Mouse (Mus musculus) left cerebral cortex, adult 8-10 months (tissue): ENCODE data around the gene Hist1h1t. TPM values are rescaled to one million over a fixed set of nuclear protein-coding genes. Genes with fewer than 3 reads are reported as not detected.
"Not testable (repeated sequence)": the region's sequence is repeated elsewhere in the genome, so short reads cannot be mapped to it uniquely, and the experiment has no call there.

Source experiments
- DNase-seq, 2 experiments: peaks; one replicate each; pipeline ENCODE4 v3.0.0; 2022; ENCODE audit warnings: low spot score in 2 of 2
- total RNA-seq, 4 experiments: library from RNA; stranded (reverse); gene quantifications; 2 replicates each; pipeline ENCODE4 v1.2.4; 2022

Gene Hist1h1t
- total RNA-seq, 4 experiments from 2014 or later, result 0.41 TPM; not detected in 3

GRCm38 (mm10) chr13:23699767-23700166 lies 4.2 kb downstream of the Hist1h1t start:
- no peak for DNase-seq

GRCm38 (mm10) chr13:23700786-23701520 lies 5.3 kb downstream of the Hist1h1t start:
- DNase-seq, result peak; percentile 34 to 41

- no peak for DNase-seq
Observed at GRCm38 (mm10) chr13:23702220-23702619, 6.6 kb downstream of the Hist1h1t start.

GRCm38 (mm10) chr13:23702801-23703200 lies 7.2 kb downstream of the Hist1h1t start:
- not testable (repeated sequence) for DNase-seq

- DNase-seq, result no peak
Observed at GRCm38 (mm10) chr13:23705751-23706356, 10.2 kb downstream of the Hist1h1t start.

GRCm38 (mm10) chr13:23706771-23707170 lies 11.2 kb downstream of the Hist1h1t start:
- no peak for DNase-seq

GRCm38 (mm10) chr13:23708041-23708440 lies 12.4 kb downstream of the Hist1h1t start:
- no peak for DNase-seq

- no peak for DNase-seq
Observed at GRCm38 (mm10) chr13:23708654-23709053, 13.0 kb downstream of the Hist1h1t start.

GRCm38 (mm10) chr13:23709714-23710373 lies 14.2 kb downstream of the Hist1h1t start:
- DNase-seq, result no peak

- no peak for DNase-seq
Observed at GRCm38 (mm10) chr13:23710374-23711089, 14.9 kb downstream of the Hist1h1t start, which contains the start of gene Hfe. Gene Hfe, minus strand, starts transcription at chr13:23710854.

- DNase-seq, result no peak
Observed at GRCm38 (mm10) chr13:23716261-23717042, 20.8 kb downstream of the Hist1h1t start.

GRCm38 (mm10) chr13:23717176-23717575 lies 21.6 kb downstream of the Hist1h1t start:
- no peak for DNase-seq

GRCm38 (mm10) chr13:23717593-23718245 lies 22.1 kb downstream of the Hist1h1t start:
- not testable (repeated sequence) for DNase-seq

GRCm38 (mm10) chr13:23724239-23724638 lies 28.6 kb downstream of the Hist1h1t start:
- no peak for DNase-seq

- DNase-seq, result no peak
Observed at GRCm38 (mm10) chr13:23725213-23725612, 29.6 kb downstream of the Hist1h1t start.

- DNase-seq, result no peak
Observed at GRCm38 (mm10) chr13:23728472-23729191, 33.0 kb downstream of the Hist1h1t start.

GRCm38 (mm10) chr13:23729192-23729525 lies 33.5 kb downstream of the Hist1h1t start:
- no peak for DNase-seq

GRCm38 (mm10) chr13:23729706-23730105 lies 34.1 kb downstream of the Hist1h1t start:
- DNase-seq, result no peak

- DNase-seq, result no peak
Observed at GRCm38 (mm10) chr13:23730479-23730878, 34.9 kb downstream of the Hist1h1t start.
